9 mouse cellular contexts compared by ENCODE assay signal in the genomic region with DNA sequence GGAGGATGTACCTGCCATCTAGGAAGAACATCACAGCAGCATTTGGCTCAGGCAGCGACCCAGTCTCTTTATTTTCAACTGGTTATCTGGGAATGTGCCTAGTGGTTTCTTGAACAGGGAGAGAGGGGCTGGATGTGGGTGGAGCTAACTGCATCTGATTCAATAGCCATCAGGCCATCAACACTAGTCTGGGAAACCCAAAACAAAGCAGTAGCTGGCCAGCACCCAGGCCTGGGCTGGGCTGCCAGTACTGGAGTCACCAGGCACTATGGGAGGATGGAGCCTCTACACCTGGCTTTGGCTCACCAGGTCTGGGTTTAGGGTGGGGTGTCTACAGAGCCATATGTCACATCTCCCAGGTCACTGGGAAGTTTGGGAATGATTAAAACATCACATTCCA.
DNase-seq lines count a peak whose midpoint lies in the region; ATAC-seq lines count a peak whose summit lies in the region.
"Had no signal": no experiment of that assay in that cellular context is flagged by ENCODE, and none has a peak within 500 bp of the region (broad histone marks: within the 10 kb centered on the region; RNA-seq: fewer than 3 reads in every experiment).

No protein-coding gene starts in this region.

- ATAC-seq in heart, embryonic 12.5 days (ENCODE audit: insufficient number of reproducible peaks, low FRiP score), result no peak

- peak; percentile 96 for DNase-seq in heart, adult 11 months
- no peak for DNase-seq in heart, adult 8-10 months (ENCODE audit: low spot score)
- peak; percentile 43 for DNase-seq in 3T3-L1 (ENCODE audit: low read depth, low spot score)
- peak; percentile 53 to 56 for DNase-seq in cerebellum, postnatal 14 days
- no peak for DNase-seq in thymus, postnatal 10 days (ENCODE audit: low spot score in 2 of 2)
- DNase-seq in adrenal gland, adult 8-10 months, result no peak
- DNase-seq in ovary, postnatal 14 days (ENCODE audit: low spot score), result no peak
- DNase-seq: thymus, postnatal 36 days had no signal

- 38% methylated on average over 1 of the region's 1 CpGs for WGBS in heart, embryonic 12.5 days

- no peaks in the 10 kb centered on the region for H3K36me3 ChIP-seq in heart, embryonic 12.5 days

- H3K27ac ChIP-seq in heart, embryonic 12.5 days (ENCODE audit: poor library complexity, severe bottlenecking), result peak overlapping the region; percentile 75

- peaks cover 49% of the 10 kb centered on the region for H3K4me1 ChIP-seq in heart, embryonic 12.5 days (replicated peaks)

- no peak overlapping the region for H3K4me2 ChIP-seq in heart, embryonic 12.5 days

- no peaks in the 10 kb centered on the region for H3K27me3 ChIP-seq in heart, embryonic 12.5 days (replicated peaks)

- H3K4me3 ChIP-seq in heart, embryonic 12.5 days, result no peak overlapping the region

- H3K9me3 ChIP-seq in heart, embryonic 12.5 days (replicated peaks), result no peaks in the 10 kb centered on the region

- no peak overlapping the region for H3K9ac ChIP-seq in heart, embryonic 12.5 days

Comparison
In these comparisons a context has a peak if more than half of its experiments do, and no peak if none do; other contexts are left out.
1. DNase-seq: peak in heart, adult 11 months (single experiment), 3T3-L1 (single experiment) and cerebellum, postnatal 14 days (2 of 2); none in heart, adult 8-10 months (single experiment), thymus, postnatal 10 days (0 of 2), adrenal gland, adult 8-10 months (single experiment) and ovary, postnatal 14 days (single experiment).